Mouse (Mus musculus) embryonic facial prominence, embryonic 13.5 days (tissue): ENCODE measurements around the gene Hdac9. TPM values are rescaled to one million over a fixed set of nuclear protein-coding genes. Genes with fewer than 3 reads are reported as not detected.

Experiments
- ATAC-seq: fragments of 200-750 bp; cut with Nextera tagmentation; 2 replicates; pipeline ENCODE4 v1.8.0; 2017; ENCODE audit warnings: low read depth; ENCODE audit not compliant: insufficient number of reproducible peaks, insufficient read depth, low FRiP score, low TSS enrichment
- H3K27ac ChIP-seq: fragments of 300-500 bp; sonication (generic); 2 replicates; pipeline ENCODE4 v1.5.1; 2015; ENCODE audit warnings: moderate library complexity, mild to moderate bottlenecking, inconsistent platforms
- H3K27me3 ChIP-seq: fragments of 300-500 bp; sonication (generic); 2 replicates; pipeline ENCODE4 v1.6.1; 2015; ENCODE audit warnings: mild to moderate bottlenecking, inconsistent platforms
- H3K36me3 ChIP-seq: fragments of 300-500 bp; sonication (generic); 2 replicates; pipeline ENCODE4 v1.6.1; 2015; ENCODE audit warnings: mild to moderate bottlenecking, inconsistent platforms
- H3K4me1 ChIP-seq: fragments of 300-500 bp; sonication (generic); 2 replicates; pipeline ENCODE4 v1.6.1; 2015; ENCODE audit warnings: inconsistent platforms
- H3K4me2 ChIP-seq: fragments of 300-500 bp; sonication (generic); 2 replicates; pipeline ENCODE4 v1.6.1; 2015; ENCODE audit warnings: moderate library complexity, mild to moderate bottlenecking, inconsistent platforms
- H3K4me3 ChIP-seq: fragments of 300-500 bp; sonication (generic); 2 replicates; pipeline ENCODE4 v1.5.1; 2015; ENCODE audit warnings: mild to moderate bottlenecking, inconsistent platforms
- H3K9ac ChIP-seq: fragments of 300-500 bp; sonication (generic); 2 replicates; pipeline ENCODE4 v1.6.1; 2015; ENCODE audit warnings: mild to moderate bottlenecking, inconsistent platforms
- H3K9me3 ChIP-seq: fragments of 300-500 bp; sonication (generic); 2 replicates; pipeline ENCODE4 v1.6.1; 2016; ENCODE audit warnings: inconsistent platforms
- WGBS: fragments of 180-500 bp; shearing (Covaris S2); methylation state at CpG from one replicate; pipeline ENCODE4 v1.1.7; 2015; ENCODE audit warnings: mixed read lengths; 5-methylcytosine and 5-hydroxymethylcytosine counted together
- polyA plus RNA-seq: library from polyadenylated mRNA; unstranded; fragments of >200 nt; fragmentation: Nextera tagmentation; extraction: Ambion mirVana; gene quantifications from 2 replicates; pipeline ENCODE4 v1.2.1, GENCODE M21; 2015

Gene Hdac9
- polyA plus RNA-seq, 1 experiment from 2014 or later: 7.6 TPM

DNA sequence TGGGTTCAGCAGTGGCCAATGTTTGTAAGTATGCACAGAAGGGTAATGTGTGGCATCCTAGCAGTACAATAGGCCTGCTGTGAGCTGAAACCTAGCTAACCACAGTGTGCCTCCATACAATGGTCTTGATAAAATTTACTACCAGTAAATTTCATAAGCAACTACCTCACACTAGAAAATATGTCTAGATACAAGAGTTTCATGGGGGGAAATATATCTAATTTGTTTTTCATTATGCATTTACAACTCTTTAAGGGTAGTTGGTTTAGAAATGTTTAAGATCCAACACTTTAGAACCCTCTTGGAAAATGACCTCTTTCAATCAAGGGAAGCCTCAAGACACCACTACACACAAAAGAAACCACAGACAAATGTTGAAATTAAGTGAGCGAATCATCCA lies 589.8 kb downstream of the Hdac9 start:
- Histone ChIP-seq H3K4me2 (no peak overlapping the region), H3K4me1 (no peaks in the 10 kb centered on the region), H3K9ac (no peak overlapping the region), H3K36me3 (no peaks in the 10 kb centered on the region), H3K4me3 (no peak overlapping the region), H3K27me3 (no peaks in the 10 kb centered on the region), H3K27ac (no peak overlapping the region), H3K9me3 (no peaks in the 10 kb centered on the region)
- ATAC-seq: no peak
- 87% methylated on average over 1 of the region's 1 CpGs for WGBS

DNA sequence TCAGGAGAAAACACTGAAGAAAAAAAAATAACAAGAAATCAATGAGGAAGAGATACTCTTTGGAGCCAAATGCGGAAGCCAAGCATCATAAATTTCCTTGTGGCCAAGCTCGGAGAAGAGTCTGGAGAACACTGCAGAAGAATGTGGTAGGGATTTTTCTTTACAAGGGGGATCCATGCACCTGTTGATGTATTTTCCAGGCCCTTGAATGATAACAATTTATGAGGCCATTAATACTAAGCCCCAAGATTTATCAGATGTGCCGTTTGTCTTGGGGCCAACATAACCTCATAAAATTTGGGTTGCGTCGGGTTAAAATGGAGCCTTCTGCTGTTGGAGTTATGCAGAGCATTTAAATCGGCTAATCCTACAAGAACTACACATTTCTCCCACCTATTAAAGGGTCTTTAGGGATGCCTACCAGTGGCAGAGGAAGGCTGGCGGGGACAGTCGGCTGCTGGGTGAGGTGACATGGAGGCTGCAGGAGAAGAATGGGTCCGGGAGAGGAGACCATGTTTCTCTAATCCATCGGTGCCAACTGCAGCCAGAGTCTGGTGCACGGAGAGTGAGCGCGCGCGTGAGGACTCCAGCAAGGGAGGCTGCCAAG lies 604.7 kb downstream of the Hdac9 start:
- WGBS: 88% methylated on average over 15 of the region's 15 CpGs
- Histone ChIP-seq H3K9ac (no peak overlapping the region), H3K4me1 (no peaks in the 10 kb centered on the region), H3K9me3 (no peaks in the 10 kb centered on the region), H3K36me3 (no peaks in the 10 kb centered on the region), H3K27ac (no peak overlapping the region), H3K4me3 (no peak overlapping the region), H3K4me2 (no peak overlapping the region), H3K27me3 (no peaks in the 10 kb centered on the region)
- no peak for ATAC-seq

DNA sequence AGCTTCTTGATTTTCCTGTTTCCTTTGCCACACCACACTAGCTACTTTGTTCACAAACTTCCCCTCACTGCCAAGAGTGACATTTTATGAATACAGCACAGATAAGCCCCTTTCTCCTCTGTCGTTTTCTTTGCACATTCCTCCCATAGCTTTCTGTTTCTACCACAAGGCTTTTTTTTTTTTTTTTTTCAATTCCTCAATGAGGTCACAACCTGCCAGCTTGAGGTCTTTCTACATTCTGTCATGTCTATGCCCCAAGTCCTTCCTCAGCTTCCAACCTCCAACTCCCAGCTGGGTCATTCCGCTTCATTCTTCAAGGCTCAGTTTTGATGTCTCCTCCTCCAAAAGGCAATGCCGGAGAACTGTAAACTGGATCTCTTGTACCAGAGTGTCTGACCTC lies 611.4 kb downstream of the Hdac9 start:
- Histone ChIP-seq H3K4me3 (no peak overlapping the region), H3K27me3 (no peaks in the 10 kb centered on the region), H3K9ac (no peak overlapping the region), H3K9me3 (no peaks in the 10 kb centered on the region), H3K27ac (no peak overlapping the region), H3K4me2 (no peak overlapping the region), H3K4me1 (no peaks in the 10 kb centered on the region), H3K36me3 (no peaks in the 10 kb centered on the region)
- ATAC-seq: no peak
- WGBS: 60% methylated on average over 3 of the region's 3 CpGs

DNA sequence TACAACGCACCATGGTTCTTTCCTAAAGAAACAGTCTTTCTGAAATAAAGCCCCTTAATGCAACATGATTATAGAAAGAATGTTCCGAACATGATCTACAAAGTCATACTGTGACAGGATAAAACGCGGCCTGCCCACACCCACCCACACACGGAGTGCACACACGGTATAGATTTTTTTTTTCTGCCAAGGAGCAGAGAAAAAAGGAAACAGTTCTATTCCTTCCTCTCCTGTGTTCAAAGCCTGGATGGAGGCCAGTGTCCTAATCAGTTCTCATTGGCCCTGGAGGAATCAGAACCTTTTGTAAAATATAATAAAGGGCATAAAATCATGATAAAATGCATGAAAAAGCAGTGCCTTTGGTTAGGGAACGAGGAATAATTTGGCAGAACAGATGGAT lies 624.5 kb downstream of the Hdac9 start:
- no peak overlapping the region for H3K4me2 ChIP-seq
- H3K9ac ChIP-seq: no peak overlapping the region
- no peaks in the 10 kb centered on the region for H3K36me3 ChIP-seq
- H3K27ac ChIP-seq: 0 out of 2 replicates have a peak overlapping the region, but pooled peaks have one; percentile 68
- 32% methylated on average over 7 of the region's 7 CpGs for WGBS
- H3K9me3 ChIP-seq: no peaks in the 10 kb centered on the region
- peaks cover 8% of the 10 kb centered on the region; the same call in 1 of the 2 replicates for H3K4me1 ChIP-seq
- no peaks in the 10 kb centered on the region for H3K27me3 ChIP-seq
- ATAC-seq: no peak
- no peak overlapping the region for H3K4me3 ChIP-seq

DNA sequence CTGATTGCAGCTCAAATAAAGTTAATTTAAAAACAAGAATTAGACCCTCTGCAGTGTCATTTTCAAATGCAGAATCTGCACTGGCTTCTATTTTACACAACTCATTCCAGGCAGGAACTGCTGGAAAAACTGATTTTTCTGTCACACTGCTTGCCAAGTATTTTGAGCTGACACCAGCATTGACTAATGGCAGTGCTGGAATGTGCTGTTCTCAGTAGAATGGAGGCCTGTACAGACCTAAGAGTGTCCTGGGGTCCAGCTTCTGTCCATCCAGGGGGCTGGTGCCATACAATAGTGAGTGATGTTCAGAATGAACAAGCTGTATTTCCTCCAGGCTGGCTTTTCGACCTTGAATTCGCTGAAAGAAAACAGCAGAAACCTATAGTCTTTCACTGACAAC lies 629.7 kb downstream of the Hdac9 start:
- ATAC-seq: no peak
- WGBS: 60% methylated on average over 2 of the region's 2 CpGs
- Histone ChIP-seq H3K4me2 (no peak overlapping the region), H3K36me3 (no peaks in the 10 kb centered on the region), H3K9me3 (no peaks in the 10 kb centered on the region), H3K9ac (no peak overlapping the region), H3K4me1 (peaks cover 7% of the 10 kb centered on the region; the same call in 1 of the 2 replicates), H3K4me3 (no peak overlapping the region), H3K27ac (peak overlapping the region; percentile 16; the same call in 1 of the 2 replicates), H3K27me3 (no peaks in the 10 kb centered on the region)

DNA sequence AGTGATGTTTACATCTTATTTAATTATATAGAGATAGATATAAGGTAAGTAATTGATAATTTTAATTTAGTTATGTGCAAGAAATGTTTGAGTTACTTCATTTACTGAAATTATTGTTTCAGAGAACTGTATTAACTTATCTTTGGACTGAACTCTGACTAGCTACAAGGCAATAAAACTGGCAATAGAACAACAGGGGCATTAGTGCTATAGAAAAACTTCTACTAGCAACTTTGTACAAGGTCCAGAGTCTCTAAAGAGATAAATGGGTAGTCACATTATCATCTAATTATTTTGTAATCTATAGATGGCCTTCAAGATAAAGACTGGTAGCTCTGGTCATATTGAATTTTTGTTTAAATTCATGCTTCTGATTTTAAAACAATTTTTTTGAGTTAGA lies 632.0 kb downstream of the Hdac9 start:
- Histone ChIP-seq H3K4me2 (no peak overlapping the region), H3K36me3 (no peaks in the 10 kb centered on the region), H3K9me3 (no peaks in the 10 kb centered on the region), H3K9ac (no peak overlapping the region), H3K4me3 (no peak overlapping the region), H3K27me3 (no peaks in the 10 kb centered on the region), H3K4me1 (peaks cover 4% of the 10 kb centered on the region; the same call in 1 of the 2 replicates), H3K27ac (no peak overlapping the region)
- ATAC-seq: no peak

DNA sequence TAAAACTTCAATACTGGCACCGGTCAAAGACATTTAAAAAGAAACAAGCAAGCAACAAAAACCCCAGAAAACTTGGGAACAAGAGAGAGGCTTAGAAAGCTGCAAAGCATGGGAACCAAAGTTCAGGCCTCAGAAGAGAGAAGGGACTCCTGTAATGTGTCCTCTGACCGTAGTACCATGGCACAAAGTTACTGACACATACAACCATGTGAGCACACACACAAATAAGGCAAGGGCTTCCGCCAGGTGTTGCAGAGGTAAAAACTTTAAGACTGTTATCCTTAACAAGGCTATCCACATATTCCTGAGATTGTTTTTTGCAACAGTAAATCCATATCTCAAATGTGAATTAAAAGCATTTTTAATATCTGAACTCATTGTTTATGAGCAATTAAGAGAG lies 632.5 kb downstream of the Hdac9 start:
- H3K9ac ChIP-seq: no peak overlapping the region
- no peaks in the 10 kb centered on the region for H3K27me3 ChIP-seq
- peaks cover 6% of the 10 kb centered on the region for H3K4me1 ChIP-seq
- ATAC-seq: no peak
- WGBS: 90% methylated on average over 3 of the region's 3 CpGs
- no peaks in the 10 kb centered on the region for H3K9me3 ChIP-seq
- H3K36me3 ChIP-seq: no peaks in the 10 kb centered on the region
- H3K27ac ChIP-seq: no peak overlapping the region
- H3K4me3 ChIP-seq: no peak overlapping the region
- H3K4me2 ChIP-seq: no peak overlapping the region

DNA sequence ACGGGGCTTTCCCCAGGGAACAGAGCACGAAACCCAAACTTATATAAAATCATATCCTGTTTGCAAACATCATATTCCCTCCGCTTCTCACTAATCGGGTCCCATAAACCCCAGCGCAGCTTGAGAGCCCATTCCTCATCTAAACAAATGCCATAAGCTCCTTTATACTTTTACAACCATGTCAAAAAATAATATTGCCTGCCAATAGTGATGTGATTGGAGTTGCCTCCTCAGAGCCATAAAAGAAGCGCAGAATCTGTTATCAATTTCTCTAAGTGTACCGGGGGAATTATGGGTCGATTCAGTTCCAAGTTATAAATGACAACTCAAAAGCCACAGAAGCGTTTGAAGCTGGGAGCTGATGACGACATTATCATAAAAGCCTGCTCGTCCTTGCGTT lies 638.1 kb downstream of the Hdac9 start:
- no peaks in the 10 kb centered on the region for H3K36me3 ChIP-seq
- H3K4me1 ChIP-seq: peaks cover 13% of the 10 kb centered on the region; the same call in 1 of the 2 replicates
- peak overlapping the region; percentile 4; the same call in 1 of the 2 replicates for H3K4me3 ChIP-seq
- H3K27ac ChIP-seq: peak overlapping the region; percentile 75
- no peak overlapping the region for H3K9ac ChIP-seq
- ATAC-seq: no peak
- H3K27me3 ChIP-seq: no peaks in the 10 kb centered on the region
- 36% methylated on average over 12 of the region's 12 CpGs for WGBS
- no peaks in the 10 kb centered on the region for H3K9me3 ChIP-seq
- H3K4me2 ChIP-seq: peak overlapping the region; percentile 40

DNA sequence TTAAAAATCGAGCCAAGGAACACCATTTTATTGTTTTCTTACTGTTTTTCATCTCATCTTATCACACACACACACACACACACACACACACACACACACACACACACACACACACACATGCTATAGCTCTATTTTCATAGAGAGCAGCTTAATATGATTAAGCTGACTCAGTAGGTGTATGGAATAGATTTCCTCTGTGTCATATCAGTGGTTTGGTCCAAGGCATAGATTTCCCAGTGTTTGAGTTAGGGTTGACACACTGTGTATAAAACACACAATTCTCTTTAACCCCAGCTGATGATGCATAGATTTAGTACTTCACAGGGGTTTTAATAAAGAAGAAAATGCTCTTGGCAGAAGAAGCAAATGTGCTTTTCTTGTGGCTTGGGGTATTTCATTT lies 643.1 kb downstream of the Hdac9 start:
- no peaks in the 10 kb centered on the region for H3K36me3 ChIP-seq
- H3K4me3 ChIP-seq: no peak overlapping the region
- H3K27me3 ChIP-seq: no peaks in the 10 kb centered on the region
- H3K27ac ChIP-seq: no peak overlapping the region
- WGBS: 85% methylated on average over 1 of the region's 1 CpGs
- H3K9me3 ChIP-seq: no peaks in the 10 kb centered on the region
- ATAC-seq: no peak
- H3K4me1 ChIP-seq: peaks cover 17% of the 10 kb centered on the region
- H3K4me2 ChIP-seq: no peak overlapping the region
- no peak overlapping the region for H3K9ac ChIP-seq

DNA sequence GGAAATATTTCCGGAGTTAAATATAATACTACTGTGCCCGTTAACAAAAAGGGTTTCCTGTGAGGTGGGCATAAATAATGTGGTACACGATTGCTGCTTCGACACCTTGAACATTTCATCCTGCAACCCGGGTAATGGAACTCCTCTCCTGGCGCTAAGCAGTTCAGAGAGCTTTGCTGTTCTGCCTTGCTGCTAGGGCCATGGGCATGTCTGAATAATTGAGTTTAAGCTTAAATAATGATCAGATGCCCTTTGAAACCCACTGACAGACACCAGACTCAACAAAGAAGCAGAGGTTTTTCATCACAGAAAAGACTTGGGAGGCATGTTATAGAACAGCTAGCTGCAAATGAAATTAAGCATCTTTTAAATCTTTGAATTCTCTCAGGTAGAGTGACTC lies 646.8 kb downstream of the Hdac9 start:
- peak overlapping the region; percentile 79 for H3K27ac ChIP-seq
- peaks cover 12% of the 10 kb centered on the region for H3K4me1 ChIP-seq
- H3K4me2 ChIP-seq: peak overlapping the region; percentile 42
- no peaks in the 10 kb centered on the region for H3K27me3 ChIP-seq
- no peak overlapping the region for H3K9ac ChIP-seq
- no peaks in the 10 kb centered on the region for H3K9me3 ChIP-seq
- ATAC-seq: no peak
- no peak overlapping the region; the same call in 1 of the 2 replicates for H3K4me3 ChIP-seq
- WGBS: 31% methylated on average over 6 of the region's 6 CpGs
- H3K36me3 ChIP-seq: no peaks in the 10 kb centered on the region

DNA sequence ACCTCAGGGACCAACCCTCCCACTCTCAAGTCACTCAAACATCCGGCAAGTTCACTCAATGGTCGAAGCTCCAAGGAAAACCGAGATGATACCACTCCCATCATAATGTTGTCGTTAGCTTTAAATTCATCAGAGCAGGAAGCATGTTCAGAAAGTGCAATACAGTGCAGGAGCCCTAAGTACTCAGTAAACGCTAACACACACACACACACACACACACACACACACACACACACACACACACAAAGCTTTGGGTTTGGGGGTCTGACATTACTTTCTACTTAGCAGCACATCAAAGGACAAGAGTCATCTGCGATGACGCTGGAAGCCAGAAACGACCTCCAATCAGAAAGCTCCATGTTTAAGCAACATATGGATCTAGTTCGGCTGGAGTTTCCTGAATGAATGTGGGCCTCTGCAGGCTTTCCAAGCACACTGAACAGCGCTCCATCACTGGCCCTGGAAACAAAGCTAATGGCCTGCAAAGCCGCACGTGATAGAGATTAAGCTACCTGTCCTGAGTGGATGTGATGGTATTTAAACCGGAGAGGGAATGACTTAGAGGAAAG lies 647.3 kb downstream of the Hdac9 start:
- peak overlapping the region; percentile 3; the same call in 1 of the 2 replicates for H3K4me3 ChIP-seq
- H3K9ac ChIP-seq: no peak overlapping the region
- H3K9me3 ChIP-seq: no peaks in the 10 kb centered on the region
- no peaks in the 10 kb centered on the region for H3K27me3 ChIP-seq
- peak overlapping the region; percentile 79 for H3K27ac ChIP-seq
- peak overlapping the region; percentile 42 for H3K4me2 ChIP-seq
- peak; percentile 48; the same call in 1 of the 2 replicates for ATAC-seq
- no peaks in the 10 kb centered on the region for H3K36me3 ChIP-seq
- WGBS: 22% methylated on average over 13 of the region's 13 CpGs
- peaks cover 12% of the 10 kb centered on the region for H3K4me1 ChIP-seq

DNA sequence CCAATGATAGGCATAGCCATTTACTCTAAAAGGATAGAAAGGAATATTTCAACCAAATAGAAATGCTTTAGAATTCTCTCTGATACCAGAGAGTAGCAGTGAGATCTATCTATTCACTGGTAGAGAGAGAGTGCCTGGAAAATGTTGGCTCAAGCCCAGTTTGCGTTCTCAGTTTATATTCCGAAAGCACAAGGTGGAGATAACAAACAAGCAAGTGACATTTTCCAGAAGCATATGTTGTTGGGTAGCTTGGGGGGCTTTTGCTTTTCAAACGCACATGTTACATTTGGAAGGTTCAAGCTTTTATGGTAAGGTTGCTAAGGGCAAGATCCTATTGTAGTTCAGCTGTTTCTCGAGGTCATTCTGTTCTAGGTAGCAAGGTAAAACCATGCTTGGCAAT lies 657.2 kb downstream of the Hdac9 start:
- Histone ChIP-seq H3K9me3 (no peaks in the 10 kb centered on the region), H3K4me2 (no peak overlapping the region), H3K9ac (no peak overlapping the region), H3K27me3 (no peaks in the 10 kb centered on the region), H3K27ac (no peak overlapping the region), H3K4me3 (no peak overlapping the region), H3K36me3 (no peaks in the 10 kb centered on the region), H3K4me1 (peaks cover 5% of the 10 kb centered on the region; the same call in 1 of the 2 replicates)
- 68% methylated on average over 4 of the region's 4 CpGs for WGBS
- no peak for ATAC-seq
